Mouse (Mus musculus) stomach, postnatal 0 days (tissue): ENCODE measurements at regions not wholly inside any gene's neighbourhood (a gene's known extent, or its start where the extent isn't known, plus 50 kb on each side); places are given as distances from the start of the nearest gene placed in this dataset.

Experiments
- CTCF ChIP-seq: IDR thresholded peaks from 2 replicates; pipeline ENCODE4 v1.5.1; 2016; ENCODE audit warnings: antibody characterized with exemption, low read depth, mild to moderate bottlenecking, moderate library complexity
- EP300 ChIP-seq: optimal IDR thresholded peaks from 2 replicates; pipeline ENCODE3; 2016; ENCODE audit warnings: antibody characterized with exemption

DNA sequence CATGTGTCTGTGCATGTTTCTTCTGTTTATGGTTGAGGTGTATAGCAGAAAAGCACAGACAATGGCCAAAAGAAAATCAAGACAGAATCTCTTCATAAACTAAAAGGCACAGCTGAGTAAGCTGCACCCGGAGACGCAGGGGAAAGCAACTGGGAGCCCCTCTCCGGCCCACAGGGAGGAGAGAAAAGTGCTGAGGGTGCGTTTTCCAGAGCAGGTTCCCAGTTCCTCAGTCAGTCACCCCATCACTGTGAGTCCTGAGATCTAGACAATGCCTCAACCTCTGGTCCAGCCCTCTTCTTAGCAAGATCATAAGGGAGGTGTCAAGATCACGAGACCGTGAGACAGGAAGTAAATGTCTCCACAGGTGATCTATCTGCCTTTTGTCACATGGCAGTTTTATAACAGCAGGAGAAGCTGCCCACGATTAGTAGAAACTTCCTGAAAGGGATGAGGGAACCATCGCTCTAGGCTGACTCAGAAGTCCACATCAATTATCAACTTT, 110.7 kb downstream of the Tmem17 start:
- no peak for TF ChIP-seq EP300
- no peak for TF ChIP-seq CTCF
